ENCODE assay signal across 37 mouse cellular contexts in genomic region chr6:24220589-24220988, GRCm38 (mm10). TPM values are rescaled to one million over a fixed set of nuclear protein-coding genes. Genes with fewer than 3 reads are reported as not detected.
"Had no signal": no experiment of that assay in that cellular context is flagged by ENCODE, and none has a peak within 500 bp of the region (broad histone marks: within the 10 kb centered on the region; RNA-seq: fewer than 3 reads in every experiment).

No protein-coding gene starts in this region.

- ATAC-seq: forebrain, embryonic 14.5 days; forebrain, embryonic 15.5 days; forebrain, embryonic 16.5 days had no signal

- DNase-seq: cerebellum, adult 2 months; cerebellum, adult 8-10 months; cerebellum, adult 9-10 months; cerebellum, adult 9-11 months; cerebellum, postnatal 10 days; cerebellum, postnatal 14 days; cerebellum, postnatal 25 days; cerebellum, postnatal 36 days; embryo, embryonic 11 days; gastrocnemius, adult 2 months; gastrocnemius, postnatal 10 days; gastrocnemius, postnatal 14 days; gastrocnemius, postnatal 25 days; gastrocnemius, postnatal 36 days; heart, adult 11 months; heart, adult 18-20 months; heart, adult 2 months had no signal

- H3K4me3 ChIP-seq: embryonic facial prominence, embryonic 10.5 days; embryonic facial prominence, embryonic 12.5 days; embryonic facial prominence, embryonic 13.5 days; embryonic facial prominence, embryonic 15.5 days; erythroblast, embryonic 14.5 days; forebrain, embryonic 10.5 days; forebrain, embryonic 12.5 days; forebrain, embryonic 15.5 days; gastrocnemius, adult 2 months; heart, adult 2 months; heart, embryonic 10.5 days had no signal

- H3K4me1 ChIP-seq: embryonic facial prominence, embryonic 10.5 days; embryonic facial prominence, embryonic 12.5 days; embryonic facial prominence, embryonic 13.5 days; embryonic facial prominence, embryonic 15.5 days; forebrain, embryonic 10.5 days; forebrain, embryonic 12.5 days; forebrain, embryonic 15.5 days; heart, embryonic 10.5 days had no signal

- H3K27ac ChIP-seq: embryonic facial prominence, embryonic 10.5 days; embryonic facial prominence, embryonic 12.5 days; embryonic facial prominence, embryonic 13.5 days; embryonic facial prominence, embryonic 15.5 days; forebrain, embryonic 10.5 days; forebrain, embryonic 12.5 days; forebrain, embryonic 15.5 days; gastrocnemius, adult 2 months; heart, adult 2 months; heart, embryonic 10.5 days had no signal

- H3K9ac ChIP-seq: embryonic facial prominence, embryonic 12.5 days; embryonic facial prominence, embryonic 13.5 days; embryonic facial prominence, embryonic 15.5 days; forebrain, embryonic 12.5 days; forebrain, embryonic 15.5 days had no signal

- H3K36me3 ChIP-seq: embryonic facial prominence, embryonic 10.5 days; embryonic facial prominence, embryonic 12.5 days; embryonic facial prominence, embryonic 13.5 days; embryonic facial prominence, embryonic 15.5 days; forebrain, embryonic 10.5 days; forebrain, embryonic 12.5 days; forebrain, embryonic 15.5 days; heart, embryonic 10.5 days had no signal

- H3K27me3 ChIP-seq: embryonic facial prominence, embryonic 12.5 days; embryonic facial prominence, embryonic 13.5 days; embryonic facial prominence, embryonic 15.5 days; forebrain, embryonic 12.5 days; forebrain, embryonic 15.5 days had no signal

- H3K4me2 ChIP-seq: embryonic facial prominence, embryonic 12.5 days; embryonic facial prominence, embryonic 13.5 days; embryonic facial prominence, embryonic 15.5 days; forebrain, embryonic 12.5 days; forebrain, embryonic 15.5 days; heart, embryonic 11.5 days had no signal

- H3K9me3 ChIP-seq: embryonic facial prominence, embryonic 10.5 days; embryonic facial prominence, embryonic 12.5 days; embryonic facial prominence, embryonic 13.5 days; embryonic facial prominence, embryonic 15.5 days; forebrain, embryonic 10.5 days; forebrain, embryonic 12.5 days; forebrain, embryonic 15.5 days; heart, embryonic 10.5 days had no signal

RNA-seq across cellular contexts. Expression of gene Slc13a1, which starts 52.7 kb away (rescaled TPM):
- total RNA-seq: common myeloid progenitor, adult 5-6 weeks; gastrocnemius, adult 18-20 months; gastrocnemius, adult 8-10 months; gastrocnemius, postnatal 10 days; gastrocnemius, postnatal 14 days; gastrocnemius, postnatal 25 days; granulocyte monocyte progenitor cell, adult 5-6 weeks; heart, adult 2 months; heart, adult 8-10 months had no signal
- polyA plus RNA-seq: cortical plate, adult 2 months; embryonic facial prominence, embryonic 13.5 days; embryonic facial prominence, embryonic 14.5 days; erythroblast, embryonic 14.5 days; gonadal fat pad, adult 2 months; heart, adult 2 months; heart, embryonic 10.5 days had no signal
